Mouse (Mus musculus): ENCODE results near the gene Parp16. TPM values are rescaled to one million over a fixed set of nuclear protein-coding genes. Genes with fewer than 3 reads are reported as not detected.
"Not testable (repeated sequence)": the region's sequence is repeated elsewhere in the genome, so short reads cannot be mapped to it uniquely, and the experiment has no call there.

The Parp16 gene
- polyA plus RNA-seq, 1 experiment from 2014 or later = 8.2 TPM

DNA sequence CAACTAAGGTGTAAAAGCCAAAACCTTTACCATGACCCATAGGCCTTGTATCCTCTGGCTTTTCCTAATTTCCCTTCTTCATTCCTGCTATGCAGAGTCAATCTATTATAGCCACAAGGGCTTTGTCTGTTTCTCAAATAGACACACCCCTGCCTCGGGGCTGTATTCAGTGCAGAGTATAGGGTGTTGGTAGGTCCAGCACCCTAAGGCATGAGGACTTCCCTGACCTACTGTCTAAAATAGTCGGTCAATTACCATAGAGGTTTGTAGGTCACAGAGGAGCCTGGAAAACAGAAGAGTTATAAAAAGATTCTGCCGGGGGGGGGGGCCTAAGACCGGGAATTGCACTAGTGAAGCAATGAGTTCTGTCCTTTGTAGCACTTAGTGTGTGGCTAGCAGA lies 78.7 kb downstream of the Parp16 start:
- Histone ChIP-seq H3K9ac (no peak overlapping the region), H3K4me1 (replicated peaks) (no peaks in the 10 kb centered on the region), H3K9me3 (replicated peaks) (peaks cover 4% of the 10 kb centered on the region; the same call in 1 of the 2 replicates), H3K36me3 (no peaks in the 10 kb centered on the region), H3K4me3 (replicated peaks) (no peak overlapping the region), H3K4me2 (no peak overlapping the region), H3K27ac (no peak overlapping the region), H3K27me3 (no peaks in the 10 kb centered on the region)
- no peak for DNase-seq
- no peak for ATAC-seq (ENCODE audit: low read depth)
- WGBS (ENCODE audit: insufficient replicate concordance) = 71% methylated on average over 4 of the region's 4 CpGs

DNA sequence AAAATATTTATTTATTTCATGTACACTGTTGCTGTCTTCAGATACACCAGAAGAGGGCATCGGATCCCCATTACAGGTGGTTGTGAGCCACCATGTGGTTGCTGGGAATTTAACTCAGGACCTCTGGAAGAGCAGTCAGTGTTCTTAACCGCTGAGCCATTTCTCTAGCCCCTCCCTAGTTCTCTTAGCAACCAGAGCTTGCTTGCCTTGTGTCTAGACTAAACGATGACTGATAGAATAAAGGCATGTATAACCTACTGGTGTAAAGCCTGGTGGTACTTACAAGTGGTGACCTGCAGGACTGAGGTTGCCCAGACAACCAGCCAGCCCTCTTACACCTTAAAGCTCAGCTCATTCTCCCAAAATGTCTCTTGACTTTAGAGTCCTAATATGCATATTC lies 79.7 kb downstream of the Parp16 start:
- not testable (repeated sequence) for H3K4me3 ChIP-seq (replicated peaks); DNase-seq; H3K27ac ChIP-seq; H3K4me2 ChIP-seq; H3K36me3 ChIP-seq; H3K4me1 ChIP-seq (replicated peaks); ATAC-seq (ENCODE audit: low read depth); H3K27me3 ChIP-seq; H3K9ac ChIP-seq; H3K9me3 ChIP-seq (replicated peaks)
- WGBS (ENCODE audit: insufficient replicate concordance) = 70% methylated on average over 3 of the region's 3 CpGs

DNA sequence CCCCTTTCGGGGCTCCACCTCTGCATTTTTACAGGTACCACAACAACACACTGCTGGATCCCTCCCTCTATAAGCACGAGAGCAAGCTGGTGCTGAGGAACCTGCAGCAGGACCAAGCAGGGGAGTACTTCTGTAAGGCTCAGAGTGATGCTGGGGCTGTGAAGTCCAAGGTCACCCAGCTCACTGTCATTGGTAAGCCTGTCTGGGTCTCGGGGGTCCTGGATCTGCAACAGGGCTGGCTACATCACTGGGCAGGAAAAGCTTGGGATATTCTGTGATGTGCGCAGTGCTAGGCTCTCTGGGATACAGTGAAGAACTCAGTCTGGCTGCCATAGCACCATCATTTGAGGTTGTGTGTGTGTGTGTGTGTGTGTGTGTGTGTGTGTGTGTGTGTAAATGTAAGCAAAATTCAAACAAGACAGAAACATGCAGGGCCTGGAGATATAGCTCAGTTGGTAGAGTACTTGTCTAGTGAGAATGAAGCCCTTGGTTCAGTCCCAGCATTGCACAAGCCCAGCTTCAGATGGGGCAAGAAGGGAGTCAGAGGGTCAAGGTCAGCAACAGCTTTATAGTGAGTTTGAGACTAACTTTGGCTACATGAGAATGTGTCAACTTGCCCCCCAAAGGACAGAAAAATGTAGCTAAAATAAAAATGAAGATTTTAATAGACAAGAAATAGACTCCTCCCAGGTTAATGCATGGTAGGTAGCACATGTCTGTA lies 80.8 kb downstream of the Parp16 start:
- no peak for DNase-seq
- WGBS (ENCODE audit: insufficient replicate concordance) = 60% methylated on average over 4 of the region's 4 CpGs
- no peak for ATAC-seq (ENCODE audit: low read depth)

DNA sequence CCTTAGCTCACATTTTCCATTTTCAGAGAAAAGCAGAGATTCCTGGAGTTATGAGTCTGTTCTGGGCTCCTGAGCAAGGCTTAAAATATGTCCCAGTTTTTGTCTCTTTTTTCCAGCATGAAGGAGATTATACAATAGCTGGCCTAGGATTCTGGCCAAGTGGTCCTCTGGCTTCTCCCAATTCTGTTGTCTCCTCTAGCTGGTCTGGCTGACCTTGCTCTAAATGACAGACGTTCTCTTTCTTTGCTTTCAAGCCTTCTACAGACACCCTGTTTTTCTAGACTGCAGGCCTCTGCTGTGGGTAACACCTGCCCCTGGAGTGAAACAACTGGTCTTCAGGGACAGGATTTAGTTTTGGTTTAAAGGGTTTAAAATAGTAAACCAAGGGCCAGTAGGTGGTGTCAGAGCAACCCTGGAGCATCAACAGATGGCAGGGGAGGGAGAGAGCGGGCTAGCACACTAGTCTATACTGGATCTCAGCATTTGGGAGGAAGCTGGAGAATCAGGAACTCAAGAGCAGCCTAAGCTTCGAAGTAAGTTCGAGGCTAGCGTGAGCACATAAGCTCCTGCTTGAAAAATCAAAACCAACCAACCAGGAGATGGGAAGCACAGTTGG lies 86.5 kb downstream of the Parp16 start:
- no peak for DNase-seq
- 64% methylated on average over 5 of the region's 5 CpGs for WGBS (ENCODE audit: insufficient replicate concordance)
- Histone ChIP-seq H3K27me3 (no peaks in the 10 kb centered on the region), H3K27ac (no peak overlapping the region), H3K9ac (no peak overlapping the region), H3K4me2 (no peak overlapping the region), H3K9me3 (replicated peaks) (no peaks in the 10 kb centered on the region), H3K4me1 (replicated peaks) (no peaks in the 10 kb centered on the region), H3K4me3 (replicated peaks) (no peak overlapping the region), H3K36me3 (no peaks in the 10 kb centered on the region)
- no peak for ATAC-seq (ENCODE audit: low read depth)

More for the DNA sequence above, 80.8 kb downstream of the Parp16 start:
- Histone ChIP-seq H3K4me3 (replicated peaks) (no peak overlapping the region), H3K36me3 (no peaks in the 10 kb centered on the region), H3K4me2 (no peak overlapping the region), H3K27me3 (no peaks in the 10 kb centered on the region), H3K9me3 (replicated peaks) (peaks cover 4% of the 10 kb centered on the region; the same call in 1 of the 2 replicates), H3K4me1 (replicated peaks) (no peaks in the 10 kb centered on the region), H3K9ac (no peak overlapping the region), H3K27ac (no peak overlapping the region)

DNA sequence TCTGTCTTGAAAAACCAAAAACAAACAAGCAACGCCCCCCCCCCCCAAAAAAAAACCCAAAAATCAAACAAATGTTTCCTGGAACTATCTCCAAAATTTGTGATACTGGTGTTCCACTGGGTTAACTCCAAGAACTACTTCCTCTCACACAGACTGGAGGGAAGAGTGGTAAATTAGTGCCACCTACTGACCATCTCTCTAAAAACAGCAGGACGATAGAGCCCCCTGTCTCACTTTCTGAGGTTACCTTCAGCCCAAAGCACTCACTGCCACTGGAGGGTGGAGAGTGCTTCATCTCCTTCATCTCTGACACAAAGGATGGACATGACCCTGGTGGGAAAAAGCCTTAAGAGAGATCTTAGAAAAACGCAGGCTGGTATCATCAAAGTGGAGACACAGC lies 88.1 kb downstream of the Parp16 start:
- H3K27ac ChIP-seq = no peak overlapping the region
- 0% methylated on average over 3 of the region's 3 CpGs for WGBS (ENCODE audit: insufficient replicate concordance)
- H3K27me3 ChIP-seq = no peaks in the 10 kb centered on the region
- H3K36me3 ChIP-seq = no peaks in the 10 kb centered on the region
- H3K9me3 ChIP-seq (replicated peaks) = no peaks in the 10 kb centered on the region
- no peak overlapping the region for H3K4me3 ChIP-seq (replicated peaks)
- H3K9ac ChIP-seq = no peak overlapping the region
- H3K4me2 ChIP-seq = no peak overlapping the region
- peak; percentile 15 for DNase-seq
- ATAC-seq (ENCODE audit: low read depth) = no peak
- no peaks in the 10 kb centered on the region for H3K4me1 ChIP-seq (replicated peaks)

DNA sequence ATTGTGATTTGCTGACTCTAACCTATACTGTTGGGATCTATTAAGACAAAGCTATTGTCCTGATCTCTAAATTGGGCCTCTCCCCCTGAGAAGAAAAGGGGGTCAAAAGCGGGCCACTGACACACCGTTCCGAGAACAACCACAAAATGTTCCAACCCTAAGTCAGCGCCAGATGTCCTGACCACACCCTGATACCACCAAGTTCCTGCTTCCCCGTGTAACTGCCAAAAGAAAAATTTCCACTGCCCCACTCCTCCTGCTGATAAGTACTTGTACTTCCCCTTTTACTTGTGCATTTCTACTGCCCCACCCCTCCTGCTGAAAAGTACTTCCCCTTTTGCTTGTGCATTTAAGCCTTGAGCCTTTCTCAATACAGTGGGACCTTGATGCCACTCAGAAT lies 93.1 kb downstream of the Parp16 start:
- H3K4me1 ChIP-seq (replicated peaks) = peaks cover 14% of the 10 kb centered on the region
- 45% methylated on average over 5 of the region's 5 CpGs for WGBS (ENCODE audit: insufficient replicate concordance)
- H3K36me3 ChIP-seq; H3K27me3 ChIP-seq; H3K27ac ChIP-seq; H3K9me3 ChIP-seq (replicated peaks); H3K4me2 ChIP-seq; DNase-seq; ATAC-seq (ENCODE audit: low read depth); H3K4me3 ChIP-seq (replicated peaks); H3K9ac ChIP-seq: not testable (repeated sequence)

Other genes with a start within 250 kb of the Parp16 start
- gene Slc24a1, start 243.7 kb upstream of the Parp16 start, polyA plus RNA-seq (2015; fragmentation: Nextera tagmentation; extraction: Ambion mirVana) = 0.06 and 0.08 TPM in 2 replicates
- 29.9 and 34.9 TPM in 2 replicates for gene Ints14, start 234.4 kb upstream of the Parp16 start, polyA plus RNA-seq (2015; fragmentation: Nextera tagmentation; extraction: Ambion mirVana)
- 55.7 and 69.5 TPM in 2 replicates for gene Hacd3, start 173.7 kb upstream of the Parp16 start, polyA plus RNA-seq (2015; fragmentation: Nextera tagmentation; extraction: Ambion mirVana)
- 16.3 and 21.2 TPM in 2 replicates for gene Dpp8, start 162.9 kb upstream of the Parp16 start, polyA plus RNA-seq (2015; fragmentation: Nextera tagmentation; extraction: Ambion mirVana)
- 3.8 and 4.6 TPM in 2 replicates for gene Igdcc4, start 93.9 kb upstream of the Parp16 start, polyA plus RNA-seq (2015; fragmentation: Nextera tagmentation; extraction: Ambion mirVana)
- 0.15 TPM in 2 replicates for gene Igdcc3, start 54.2 kb upstream of the Parp16 start, polyA plus RNA-seq (2015; fragmentation: Nextera tagmentation; extraction: Ambion mirVana)
- gene Cilp, start 69.8 kb downstream of the Parp16 start, polyA plus RNA-seq (2015; fragmentation: Nextera tagmentation; extraction: Ambion mirVana) = 0.05 and 0.08 TPM in 2 replicates
- gene Clpx, start 98.9 kb downstream of the Parp16 start, polyA plus RNA-seq (2015; fragmentation: Nextera tagmentation; extraction: Ambion mirVana) = 31.5 and 39.5 TPM in 2 replicates
- gene Pdcd7, start 150.8 kb downstream of the Parp16 start, polyA plus RNA-seq (2015; fragmentation: Nextera tagmentation; extraction: Ambion mirVana) = 4.0 and 4.4 TPM in 2 replicates
- gene Ubap1l, start 165.7 kb downstream of the Parp16 start, polyA plus RNA-seq (2015; fragmentation: Nextera tagmentation; extraction: Ambion mirVana) = not detected in 2 replicates
- 0.03 and 0.16 TPM in 2 replicates for gene Kbtbd13, start 196.3 kb downstream of the Parp16 start, polyA plus RNA-seq (2015; fragmentation: Nextera tagmentation; extraction: Ambion mirVana)
- gene Rasl12, start 203.2 kb downstream of the Parp16 start, polyA plus RNA-seq (2015; fragmentation: Nextera tagmentation; extraction: Ambion mirVana) = 0.12 and 0.22 TPM in 2 replicates
- not detected in 2 replicates for gene Slc51b, start 227.6 kb downstream of the Parp16 start, polyA plus RNA-seq (2015; fragmentation: Nextera tagmentation; extraction: Ambion mirVana)
- gene Mtfmt, start 240.4 kb downstream of the Parp16 start, polyA plus RNA-seq (2015; fragmentation: Nextera tagmentation; extraction: Ambion mirVana) = 8.4 and 10.6 TPM in 2 replicates